Mouse (Mus musculus) ES-Bruce4 (cell line): Measurements from ENCODE around the gene Crybb3. TPM values are rescaled to one million over a fixed set of nuclear protein-coding genes. Genes with fewer than 3 reads are reported as not detected.

Source experiments
- H3K27ac ChIP-seq: 2 replicates; pipeline ENCODE4 v1.5.1; 2012; ENCODE audit warnings: low read length, inconsistent platforms; ENCODE audit not compliant: insufficient read depth
- H3K27me3 ChIP-seq: 2 replicates; pipeline ENCODE4 v1.6.1; 2012; ENCODE audit warnings: mild to moderate bottlenecking, low read length, inconsistent platforms; ENCODE audit not compliant: control insufficient read depth, poor library complexity, insufficient read depth, severe bottlenecking
- H3K36me3 ChIP-seq: 2 replicates; pipeline ENCODE4 v1.6.1; 2012; ENCODE audit warnings: inconsistent platforms, mild to moderate bottlenecking, low read length, moderate library complexity; ENCODE audit not compliant: control insufficient read depth, poor library complexity, insufficient read depth, severe bottlenecking
- H3K4me1 ChIP-seq: one replicate; pipeline ENCODE4 v1.8.1; 2011; ENCODE audit warnings: low read length; ENCODE audit not compliant: control insufficient read depth, insufficient read depth
- H3K4me3 ChIP-seq: 2 replicates; pipeline ENCODE4 v1.5.1; 2011; ENCODE audit warnings: low read depth, mild to moderate bottlenecking, low read length
- H3K9ac ChIP-seq: 2 replicates; pipeline ENCODE4 v1.6.1; 2012; ENCODE audit warnings: low read depth, mild to moderate bottlenecking, inconsistent platforms; ENCODE audit not compliant: poor library complexity, severe bottlenecking
- H3K9me3 ChIP-seq: replicated peaks from 2 replicates; pipeline ENCODE4 v1.6.1; 2012; ENCODE audit warnings: mild to moderate bottlenecking, low read length, inconsistent platforms; ENCODE audit not compliant: control insufficient read depth, poor library complexity, insufficient read depth, severe bottlenecking
- CTCF ChIP-seq: IDR thresholded peaks from one replicate; pipeline ENCODE4 v1.8.1; 2011; ENCODE audit warnings: low read depth, low read length
- EP300 ChIP-seq: IDR thresholded peaks from 2 replicates; pipeline ENCODE4 v1.6.1; 2011; ENCODE audit warnings: low read depth, low read length; ENCODE audit not compliant: insufficient read depth
- POLR2A ChIP-seq: IDR thresholded peaks from one replicate; pipeline ENCODE4 v1.8.1; 2011; ENCODE audit warnings: low read length; ENCODE audit not compliant: insufficient read depth
- polyA plus RNA-seq: library from polyadenylated mRNA; stranded (reverse); fragments of >200 nt; gene quantifications from 2 replicates; pipeline ENCODE4 v1.2.4, GENCODE M21; 2011; ENCODE audit warnings: low read depth; ENCODE audit not compliant: missing spikeins, insufficient read depth, insufficient read length

The Crybb3 gene
- polyA plus RNA-seq, 1 experiment, result not detected

- no peak overlapping the region for H3K4me3 ChIP-seq
- H3K36me3 ChIP-seq, result no peaks in the 10 kb centered on the region
- H3K27me3 ChIP-seq, result no peaks in the 10 kb centered on the region
- no peak for TF ChIP-seq POLR2A
- no peak for TF ChIP-seq CTCF
- TF ChIP-seq EP300, result no peak
- no peak overlapping the region for H3K27ac ChIP-seq
- no peak overlapping the region for H3K9ac ChIP-seq
- H3K9me3 ChIP-seq, result no peaks in the 10 kb centered on the region
- no peaks in the 10 kb centered on the region for H3K4me1 ChIP-seq
Measured at GRCm38 (mm10) chr5:113040776-113041175, 40.6 kb downstream of the Crybb3 start.

- no peak overlapping the region for H3K27ac ChIP-seq
- TF ChIP-seq CTCF (no peak), POLR2A (no peak)
- H3K9me3 ChIP-seq, result no peaks in the 10 kb centered on the region
- H3K4me3 ChIP-seq, result no peak overlapping the region
- H3K27me3 ChIP-seq, result no peaks in the 10 kb centered on the region
- H3K36me3 ChIP-seq, result no peaks in the 10 kb centered on the region
- no peaks in the 10 kb centered on the region for H3K4me1 ChIP-seq
- H3K9ac ChIP-seq, result no peak overlapping the region
Measured at GRCm38 (mm10) chr5:113038601-113039000, 42.8 kb downstream of the Crybb3 start.

- TF ChIP-seq CTCF (no peak), EP300 (no peak)
- Histone ChIP-seq H3K9ac (no peak overlapping the region), H3K4me3 (no peak overlapping the region), H3K27me3 (no peaks in the 10 kb centered on the region), H3K27ac (no peak overlapping the region), H3K36me3 (no peaks in the 10 kb centered on the region), H3K9me3 (no peaks in the 10 kb centered on the region), H3K4me1 (no peaks in the 10 kb centered on the region)
Measured at GRCm38 (mm10) chr5:113035094-113036047, 46.0 kb downstream of the Crybb3 start.

GRCm38 (mm10) chr5:113031201-113031754 is 50.1 kb downstream of the Crybb3 start:
- Histone ChIP-seq H3K36me3 (no peaks in the 10 kb centered on the region), H3K9me3 (no peaks in the 10 kb centered on the region), H3K27ac (no peak overlapping the region), H3K4me1 (no peaks in the 10 kb centered on the region), H3K27me3 (no peaks in the 10 kb centered on the region), H3K9ac (no peak overlapping the region), H3K4me3 (no peak overlapping the region)
- TF ChIP-seq EP300 (no peak), POLR2A (no peak), CTCF (no peak)

- H3K9me3 ChIP-seq, result no peaks in the 10 kb centered on the region
- no peak overlapping the region for H3K9ac ChIP-seq
- no peak for TF ChIP-seq CTCF
- TF ChIP-seq POLR2A, result no peak
- no peak for TF ChIP-seq EP300
- H3K4me3 ChIP-seq, result no peak overlapping the region
- no peaks in the 10 kb centered on the region for H3K36me3 ChIP-seq
- no peak overlapping the region for H3K27ac ChIP-seq
- H3K4me1 ChIP-seq, result no peaks in the 10 kb centered on the region
- H3K27me3 ChIP-seq, result no peaks in the 10 kb centered on the region
Measured at GRCm38 (mm10) chr5:113030082-113030481, 51.3 kb downstream of the Crybb3 start.

GRCm38 (mm10) chr5:113026706-113027105 is 54.7 kb downstream of the Crybb3 start:
- no peak overlapping the region for H3K9ac ChIP-seq
- H3K4me1 ChIP-seq, result peaks cover 3% of the 10 kb centered on the region
- TF ChIP-seq CTCF (no peak), EP300 (no peak), POLR2A (no peak)
- no peaks in the 10 kb centered on the region for H3K27me3 ChIP-seq
- H3K27ac ChIP-seq, result no peak overlapping the region
- no peak overlapping the region for H3K4me3 ChIP-seq
- H3K36me3 ChIP-seq, result no peaks in the 10 kb centered on the region
- H3K9me3 ChIP-seq, result no peaks in the 10 kb centered on the region

Other genes with a start within 250 kb of the Crybb3 start
- gene Myo18b, start 185.2 kb downstream of the Crybb3 start, polyA plus RNA-seq, result 0.69 and 0.78 TPM in 2 replicates
- 5.1 and 5.3 TPM in 2 replicates for gene Grk3, start 65.8 kb downstream of the Crybb3 start, polyA plus RNA-seq
- gene Crybb2, start 11.5 kb downstream of the Crybb3 start, polyA plus RNA-seq, result not detected in 2 replicates
- gene 2900026A02Rik, start 139.7 kb upstream of the Crybb3 start, polyA plus RNA-seq, result 14.2 and 15.2 TPM in 2 replicates
- gene Tmem211, start 145.3 kb upstream of the Crybb3 start, polyA plus RNA-seq, result 0.76 and 0.97 TPM in 2 replicates
- gene Sgsm1, start 229.2 kb upstream of the Crybb3 start, polyA plus RNA-seq, result 11.7 and 12.6 TPM in 2 replicates